Mouse (Mus musculus) hindbrain, embryonic 16.5 days (tissue): ENCODE data around the gene Aamp. TPM values are rescaled to one million over a fixed set of nuclear protein-coding genes. Genes with fewer than 3 reads are reported as not detected.
A peak's percentile ranks its signal among the peaks of the same experiment; 100 is the strongest.
"Not testable (repeated sequence)": the region's sequence is repeated elsewhere in the genome, so short reads cannot be mapped to it uniquely, and the experiment has no call there.

ENCODE experiments used
- ATAC-seq: fragments of 200-750 bp; cut with Nextera tagmentation; 2 replicates; pipeline ENCODE4 v1.8.0; 2017; ENCODE audit warnings: moderate TSS enrichment, moderate library complexity
- H3K27ac ChIP-seq: fragments of 300-500 bp; sonication (generic); 2 replicates; pipeline ENCODE4 v1.5.1; 2014; ENCODE audit warnings: low read depth, mild to moderate bottlenecking, control low read depth, low read length, moderate library complexity
- H3K27me3 ChIP-seq: fragments of 300-500 bp; sonication (generic); replicated peaks from 2 replicates; pipeline ENCODE4 v1.6.1; 2014; ENCODE audit warnings: low read length; ENCODE audit not compliant: control insufficient read depth, insufficient read depth
- H3K36me3 ChIP-seq: fragments of 300-500 bp; sonication (generic); 2 replicates; pipeline ENCODE4 v1.6.1; 2014; ENCODE audit warnings: mild to moderate bottlenecking, low read length, moderate library complexity, mixed read lengths; ENCODE audit not compliant: control insufficient read depth, insufficient read depth
- H3K4me1 ChIP-seq: fragments of 300-500 bp; sonication (generic); 2 replicates; pipeline ENCODE4 v1.6.1; 2014; ENCODE audit warnings: low read depth, low read length; ENCODE audit not compliant: control insufficient read depth, insufficient read depth
- H3K4me2 ChIP-seq: fragments of 300-500 bp; sonication (generic); 2 replicates; pipeline ENCODE4 v1.6.1; 2014; ENCODE audit warnings: mild to moderate bottlenecking, low read length, control low read depth, moderate library complexity
- H3K4me3 ChIP-seq: fragments of 300-500 bp; sonication (generic); 2 replicates; pipeline ENCODE4 v1.5.1; 2014; ENCODE audit warnings: mild to moderate bottlenecking, low read length, control low read depth, moderate library complexity
- H3K9ac ChIP-seq: fragments of 300-500 bp; sonication (generic); 2 replicates; pipeline ENCODE4 v1.6.1; 2014; ENCODE audit warnings: low read depth, mild to moderate bottlenecking, control low read depth, low read length, moderate library complexity
- H3K9me3 ChIP-seq: fragments of 300-500 bp; sonication (generic); 2 replicates; pipeline ENCODE4 v1.6.1; 2014; ENCODE audit warnings: mild to moderate bottlenecking, low read length, moderate library complexity; ENCODE audit not compliant: control insufficient read depth
- WGBS: fragments of 180-500 bp; shearing (Covaris S2); extraction: QIAGEN DNeasy Blood & Tissue Kit; methylation state at CpG from one replicate; pipeline ENCODE4 v1.1.7; 2014; 5-methylcytosine and 5-hydroxymethylcytosine counted together
- polyA plus RNA-seq: library from polyadenylated mRNA; unstranded; fragments of >200 nt; fragmentation: Nextera tagmentation; extraction: Ambion mirVana; gene quantifications from 2 replicates; pipeline ENCODE4 v1.2.1, GENCODE M21; 2015

The Aamp gene
- polyA plus RNA-seq, 1 experiment from 2014 or later, result 241 TPM

DNA sequence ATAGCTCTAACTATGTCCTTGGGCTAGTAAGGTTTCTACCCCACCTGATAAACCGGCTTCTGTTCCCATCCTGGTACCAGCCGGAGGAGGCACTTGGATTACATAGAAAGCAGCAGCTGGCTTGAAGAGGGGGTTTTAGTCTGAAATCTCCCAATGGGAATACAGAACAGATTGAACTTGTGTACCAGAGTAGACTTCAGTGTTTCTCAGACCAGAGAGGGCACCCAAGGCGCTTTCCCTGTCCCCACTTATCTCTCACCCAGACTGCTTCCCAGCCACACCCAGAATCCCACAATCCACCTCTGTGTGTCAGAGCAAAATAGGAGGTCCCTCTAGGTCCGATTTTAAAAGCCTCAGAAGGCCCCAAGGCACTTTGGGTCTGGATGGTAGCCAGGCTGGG, 3.8 kb upstream of the Aamp start:
- ATAC-seq, result no peak
- no peaks in the 10 kb centered on the region for H3K27me3 ChIP-seq
- 75% methylated on average over 4 of the region's 4 CpGs for WGBS
- H3K4me3 ChIP-seq, result no peak overlapping the region
- no peak overlapping the region for H3K27ac ChIP-seq
- H3K9ac ChIP-seq, result peak overlapping the region; percentile 17; the same call in 1 of the 2 replicates
- no peaks in the 10 kb centered on the region for H3K9me3 ChIP-seq
- peaks cover 12% of the 10 kb centered on the region for H3K4me1 ChIP-seq
- H3K36me3 ChIP-seq, result no peaks in the 10 kb centered on the region; the same call in 1 of the 2 replicates
- no peak overlapping the region for H3K4me2 ChIP-seq

- WGBS, result 65% methylated on average over 15 of the region's 17 CpGs
- ATAC-seq, result not testable (repeated sequence)
Observed at GRCm38 (mm10) chr1:74286869-74287607, 2.5 kb upstream of the Aamp start.

DNA sequence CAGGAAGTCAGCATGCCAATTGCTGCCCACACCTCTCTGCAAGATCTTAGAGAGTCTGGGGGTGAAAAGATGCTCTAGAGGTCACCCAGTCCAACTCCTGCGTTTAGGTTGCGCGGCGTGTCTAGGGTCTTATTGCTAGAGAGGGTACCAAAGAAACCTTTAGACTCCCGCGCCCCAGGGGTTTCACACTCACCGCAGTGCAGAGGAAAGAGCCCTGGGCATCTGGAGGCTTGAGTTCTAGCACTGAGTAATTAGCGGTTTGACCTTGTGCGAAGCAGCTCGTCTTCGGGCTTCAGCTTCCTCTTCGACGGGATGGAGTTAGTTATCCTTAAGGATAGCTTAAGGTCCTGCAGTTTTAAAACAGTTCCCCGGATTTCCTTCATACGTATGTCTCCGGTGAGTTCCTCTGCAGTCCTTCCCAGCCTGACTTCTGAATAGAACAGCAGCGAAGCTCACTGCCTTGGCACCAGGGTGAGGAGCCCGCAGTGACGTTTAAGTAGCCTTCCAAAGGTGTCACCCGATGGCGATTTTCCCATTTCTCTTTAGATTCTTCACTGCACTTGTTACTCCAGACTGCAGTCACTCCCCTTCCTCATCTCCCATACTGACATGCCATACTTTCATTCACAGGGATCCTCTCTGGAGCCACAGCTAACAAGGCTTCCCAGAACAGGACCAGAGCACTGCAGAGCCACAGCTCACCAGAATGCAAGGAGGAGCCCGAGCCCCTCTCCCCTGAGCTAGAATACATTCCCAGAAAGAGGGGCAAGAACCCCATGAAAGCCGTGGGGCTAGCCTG, 873 bp upstream of the Aamp start:
- Histone ChIP-seq H3K4me2 (peak overlapping the region; percentile 65), H3K27me3 (no peaks in the 10 kb centered on the region), H3K4me1 (peaks cover 21% of the 10 kb centered on the region), H3K27ac (peak overlapping the region; percentile 57), H3K36me3 (peaks cover 19% of the 10 kb centered on the region), H3K9me3 (no peaks in the 10 kb centered on the region), H3K4me3 (peak overlapping the region; percentile 86), H3K9ac (peak overlapping the region; percentile 69)
- 4% methylated on average over 23 of the region's 23 CpGs for WGBS
- no peak; the same call in 1 of the 2 replicates for ATAC-seq

More at GRCm38 (mm10) chr1:74286869-74287607, 2.5 kb upstream of the Aamp start:
- not testable (repeated sequence) for H3K27ac ChIP-seq, H3K4me3 ChIP-seq, H3K9ac ChIP-seq, H3K9me3 ChIP-seq, H3K4me2 ChIP-seq, H3K36me3 ChIP-seq, H3K27me3 ChIP-seq
- peaks cover 21% of the 10 kb centered on the region for H3K4me1 ChIP-seq

- Histone ChIP-seq H3K4me3 (peak overlapping the region; percentile 86), H3K9me3 (no peaks in the 10 kb centered on the region), H3K27ac (peak overlapping the region; percentile 84), H3K4me1 (peaks cover 21% of the 10 kb centered on the region), H3K27me3 (no peaks in the 10 kb centered on the region), H3K36me3 (peaks cover 23% of the 10 kb centered on the region), H3K4me2 (peak overlapping the region; percentile 90), H3K9ac (peak overlapping the region; percentile 84)
- ATAC-seq, result peak; percentile 43
- WGBS, result 16% methylated on average over 15 of the region's 15 CpGs
Observed at GRCm38 (mm10) chr1:74283686-74284463, 663 bp downstream of the Aamp start.

- Histone ChIP-seq H3K36me3 (peaks cover 23% of the 10 kb centered on the region), H3K9me3 (no peaks in the 10 kb centered on the region), H3K4me2 (peak overlapping the region; percentile 90), H3K4me3 (no peak overlapping the region), H3K27me3 (no peaks in the 10 kb centered on the region), H3K4me1 (peaks cover 21% of the 10 kb centered on the region), H3K27ac (no peak overlapping the region), H3K9ac (no peak overlapping the region)
- ATAC-seq, result no peak
- WGBS, result 83% methylated on average over 10 of the region's 10 CpGs
Observed at GRCm38 (mm10) chr1:74282896-74283625, 1.5 kb downstream of the Aamp start.

GRCm38 (mm10) chr1:74281886-74282285, 2.7 kb downstream of the Aamp start:
- no peak overlapping the region for H3K9ac ChIP-seq
- H3K4me3 ChIP-seq, result no peak overlapping the region
- H3K4me2 ChIP-seq, result no peak overlapping the region
- no peak overlapping the region for H3K27ac ChIP-seq
- peaks cover 21% of the 10 kb centered on the region for H3K4me1 ChIP-seq
- H3K9me3 ChIP-seq, result no peaks in the 10 kb centered on the region
- ATAC-seq, result no peak
- peaks cover 23% of the 10 kb centered on the region for H3K36me3 ChIP-seq
- WGBS, result 97% methylated on average over 8 of the region's 8 CpGs
- no peaks in the 10 kb centered on the region for H3K27me3 ChIP-seq

- no peaks in the 10 kb centered on the region for H3K9me3 ChIP-seq
- no peak overlapping the region for H3K27ac ChIP-seq
- no peak overlapping the region for H3K9ac ChIP-seq
- H3K4me1 ChIP-seq, result peaks cover 21% of the 10 kb centered on the region
- ATAC-seq, result no peak
- no peak overlapping the region for H3K4me2 ChIP-seq
- 93% methylated on average over 2 of the region's 2 CpGs for WGBS
- H3K36me3 ChIP-seq, result peaks cover 23% of the 10 kb centered on the region
- no peaks in the 10 kb centered on the region for H3K27me3 ChIP-seq
- H3K4me3 ChIP-seq, result no peak overlapping the region
Observed at GRCm38 (mm10) chr1:74281372-74281771, 3.2 kb downstream of the Aamp start.

GRCm38 (mm10) chr1:74280591-74281325, 3.8 kb downstream of the Aamp start:
- no peaks in the 10 kb centered on the region for H3K9me3 ChIP-seq
- no peak overlapping the region for H3K9ac ChIP-seq
- H3K4me2 ChIP-seq, result no peak overlapping the region
- WGBS, result 95% methylated on average over 14 of the region's 14 CpGs
- no peak overlapping the region for H3K27ac ChIP-seq
- no peaks in the 10 kb centered on the region for H3K27me3 ChIP-seq
- ATAC-seq, result no peak
- H3K36me3 ChIP-seq, result peaks cover 23% of the 10 kb centered on the region
- no peak overlapping the region for H3K4me3 ChIP-seq
- peaks cover 18% of the 10 kb centered on the region for H3K4me1 ChIP-seq
